26 mouse cellular contexts compared by ENCODE assay signal in the genomic region with DNA sequence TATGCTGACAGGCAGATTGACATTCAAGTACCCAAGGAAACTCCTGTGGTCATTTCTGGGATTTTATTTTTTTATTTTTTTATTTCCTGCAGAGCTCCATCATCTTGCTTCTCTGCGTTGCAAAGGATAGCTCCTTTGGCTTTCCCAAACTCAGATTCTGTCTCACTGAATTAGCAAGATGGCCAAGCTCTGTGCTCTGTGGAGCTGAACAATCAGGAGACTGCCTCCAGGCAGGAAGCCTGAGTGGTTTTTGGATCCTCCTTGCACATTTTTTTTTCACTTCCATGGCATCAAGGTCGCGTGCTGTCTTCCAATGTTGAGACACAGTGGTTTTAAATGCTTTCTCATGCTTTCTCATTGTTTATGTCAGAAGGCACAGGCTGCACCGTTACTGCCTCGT. TPM values are rescaled to one million over a fixed set of nuclear protein-coding genes. Genes with fewer than 3 reads are reported as not detected.
DNase-seq lines count a peak whose midpoint lies in the region; ATAC-seq and TF ChIP-seq lines count a peak whose summit lies in the region.
"Had no signal": no experiment of that assay in that cellular context is flagged by ENCODE, and none has a peak within 500 bp of the region (broad histone marks: within the 10 kb centered on the region; RNA-seq: fewer than 3 reads in every experiment).

No protein-coding gene starts in this region.

- peak; percentile 64; the same call in 1 of the 2 replicates for ATAC-seq in hindbrain, postnatal 0 days
- no peak for ATAC-seq in hindbrain, embryonic 11.5 days (ENCODE audit: low FRiP score)
- ATAC-seq in megakaryocyte progenitor cell, adult 5-6 weeks (replicated peaks; ENCODE audit: poor library complexity) = peak; percentile 16; the same call in 1 of the 2 replicates
- ATAC-seq: intestine, postnatal 0 days had no signal

- WGBS in hindbrain, postnatal 0 days = 33% methylated on average over 5 of the region's 5 CpGs
- WGBS in hindbrain, embryonic 11.5 days = 73% methylated on average over 5 of the region's 5 CpGs

- no peak overlapping the region for H3K4me3 ChIP-seq in hindbrain, postnatal 0 days (ENCODE audit: low read length)
- H3K4me3 ChIP-seq in hindbrain, embryonic 11.5 days (ENCODE audit: low read depth, low read length) = no peak overlapping the region
- H3K4me3 ChIP-seq: embryonic facial prominence, embryonic 15.5 days; forebrain, embryonic 10.5 days; layer of hippocampus, adult 2 months; left cerebral cortex, adult 2 months; limb, embryonic 13.5 days; liver, embryonic 15.5 days had no signal

- H3K27ac ChIP-seq in hindbrain, postnatal 0 days = no peak overlapping the region
- H3K27ac ChIP-seq in hindbrain, embryonic 11.5 days (ENCODE audit: low read depth, low read length) = no peak overlapping the region
- H3K27ac ChIP-seq: embryonic facial prominence, embryonic 15.5 days; forebrain, embryonic 10.5 days; hindbrain, embryonic 14.5 days; layer of hippocampus, adult 2 months; left cerebral cortex, adult 2 months; limb, embryonic 13.5 days; liver, embryonic 15.5 days; stomach, postnatal 0 days had no signal

- no peak overlapping the region for H3K4me2 ChIP-seq in hindbrain, postnatal 0 days (ENCODE audit: low read depth, low read length)
- H3K4me2 ChIP-seq in hindbrain, embryonic 11.5 days (replicated peaks; ENCODE audit: low read depth, low read length) = no peak overlapping the region
- H3K4me2 ChIP-seq: embryonic facial prominence, embryonic 15.5 days; hindbrain, embryonic 14.5 days; limb, embryonic 13.5 days; liver, embryonic 15.5 days had no signal

- no peak for TF ChIP-seq CTCF in hindbrain, postnatal 0 days (IDR thresholded peaks at IDR 0.05; ENCODE audit: low read depth)

- peak; percentile 53 for DNase-seq in hindbrain, postnatal 0 days (ENCODE audit: low spot score)
- no peak for DNase-seq in hindbrain, embryonic 11.5 days (ENCODE audit: low spot score)
- DNase-seq in brain, adult 2 months (ENCODE audit: low read depth, low spot score) = peak; percentile 75
- peak; percentile 46 for DNase-seq in cerebellum, adult 9-11 months
- DNase-seq in lung, postnatal 14 days = no peak
- no peak for DNase-seq in spleen, postnatal 36 days (ENCODE audit: low spot score in 2 of 2)
- DNase-seq in urinary bladder, adult 2 months (ENCODE audit: low spot score) = no peak
- DNase-seq: gastrocnemius, postnatal 10 days; kidney, postnatal 10 days; lung, postnatal 10 days; right cerebral cortex, postnatal 25 days; thymus, postnatal 14 days had no signal

- no peaks in the 10 kb centered on the region for H3K9me3 ChIP-seq in hindbrain, postnatal 0 days (ENCODE audit: low read length)
- H3K9me3 ChIP-seq in hindbrain, embryonic 11.5 days (ENCODE audit: control insufficient read depth, low read length) = no peaks in the 10 kb centered on the region
- H3K9me3 ChIP-seq: embryonic facial prominence, embryonic 15.5 days; forebrain, embryonic 10.5 days; limb, embryonic 13.5 days; liver, embryonic 15.5 days had no signal

- H3K27me3 ChIP-seq in hindbrain, postnatal 0 days (ENCODE audit: insufficient read depth, low read length) = no peaks in the 10 kb centered on the region
- no peaks in the 10 kb centered on the region for H3K27me3 ChIP-seq in hindbrain, embryonic 11.5 days (ENCODE audit: control insufficient read depth, insufficient read depth, low read length)
- H3K27me3 ChIP-seq: embryonic facial prominence, embryonic 15.5 days; limb, embryonic 13.5 days; liver, embryonic 15.5 days had no signal

- no peak overlapping the region for H3K9ac ChIP-seq in hindbrain, postnatal 0 days (replicated peaks; ENCODE audit: low read length)
- no peak overlapping the region for H3K9ac ChIP-seq in hindbrain, embryonic 11.5 days (ENCODE audit: low read depth, low read length)
- H3K9ac ChIP-seq: embryonic facial prominence, embryonic 15.5 days; hindbrain, embryonic 14.5 days; limb, embryonic 13.5 days; liver, embryonic 15.5 days had no signal

- no peaks in the 10 kb centered on the region for H3K4me1 ChIP-seq in hindbrain, postnatal 0 days (ENCODE audit: insufficient read depth, low read length)
- H3K4me1 ChIP-seq in hindbrain, embryonic 11.5 days (replicated peaks; ENCODE audit: control insufficient read depth, insufficient read depth, low read length) = no peaks in the 10 kb centered on the region
- H3K4me1 ChIP-seq: embryonic facial prominence, embryonic 15.5 days; forebrain, embryonic 10.5 days; limb, embryonic 13.5 days; liver, embryonic 15.5 days had no signal

- H3K36me3 ChIP-seq in hindbrain, postnatal 0 days (ENCODE audit: insufficient read depth, low read length) = no peaks in the 10 kb centered on the region
- H3K36me3 ChIP-seq in hindbrain, embryonic 11.5 days (ENCODE audit: control insufficient read depth, insufficient read depth, low read length) = no peaks in the 10 kb centered on the region
- H3K36me3 ChIP-seq: embryonic facial prominence, embryonic 15.5 days; forebrain, embryonic 10.5 days; limb, embryonic 13.5 days; liver, embryonic 15.5 days had no signal

RNA-seq across cellular contexts. Expression of gene Gm10944, which starts 53.4 kb away (rescaled TPM):
- not detected in 2 replicates for total RNA-seq in hindbrain, postnatal 0 days (2014; rRNA removed)
- polyA plus RNA-seq in hindbrain, postnatal 0 days (2015; fragmentation: Nextera tagmentation; extraction: Ambion mirVana) = not detected in 2 replicates
- not detected in 2 replicates for polyA plus RNA-seq in hindbrain, embryonic 11.5 days (2014; fragmentation: Nextera tagmentation; extraction: Ambion mirVana)
- not detected in 2 replicates for total RNA-seq in megakaryocyte progenitor cell, adult 5-6 weeks (2015)
- not detected in 2 replicates for total RNA-seq in megakaryocyte progenitor cell, adult 5-6 weeks (2017)
- polyA plus RNA-seq in urinary bladder, adult 2 months (2012; rRNA removed) = not detected in 2 replicates
- total RNA-seq: common myeloid progenitor, adult 5-6 weeks; ES-E14; gastrocnemius, postnatal 10 days; heart, adult 8-10 months; layer of hippocampus, adult 2 months; left cerebral cortex, adult 2 months had no signal
- polyA plus RNA-seq: embryonic facial prominence, embryonic 15.5 days; forebrain, embryonic 10.5 days; heart, postnatal 0 days; hindbrain, embryonic 14.5 days; intestine, postnatal 0 days; limb, embryonic 13.5 days; liver, embryonic 15.5 days; stomach, postnatal 0 days had no signal

Comparison
In these comparisons a context has a peak if more than half of its experiments do, and no peak if none do; other contexts are left out.
1. DNase-seq: peak in hindbrain, postnatal 0 days (single experiment), brain, adult 2 months (single experiment) and cerebellum, adult 9-11 months (single experiment); none in hindbrain, embryonic 11.5 days (single experiment), lung, postnatal 14 days (single experiment), spleen, postnatal 36 days (0 of 2) and urinary bladder, adult 2 months (single experiment).